Mouse (Mus musculus) kidney, adult 2 months (tissue): ENCODE data around the gene Eml1. TPM values are rescaled to one million over a fixed set of nuclear protein-coding genes. Genes with fewer than 3 reads are reported as not detected.

Source experiments
- DNase-seq: peaks from one replicate; pipeline ENCODE4 v3.0.0; 2021
- H3K27ac ChIP-seq: fragments of 200-500 bp; 2 replicates; pipeline ENCODE4 v1.5.1; 2012; ENCODE audit warnings: low read depth, low read length, control low read depth, inconsistent platforms; ENCODE audit not compliant: insufficient read depth
- H3K27me3 ChIP-seq: fragments of 200-500 bp; replicated peaks from 2 replicates; pipeline ENCODE4 v1.6.1; 2012; ENCODE audit warnings: mild to moderate bottlenecking, moderate library complexity, low read length, inconsistent platforms; ENCODE audit not compliant: control insufficient read depth, insufficient read depth
- H3K36me3 ChIP-seq: fragments of 200-500 bp; 2 replicates; pipeline ENCODE4 v1.6.1; 2012; ENCODE audit warnings: mild to moderate bottlenecking, moderate library complexity, low read length, inconsistent platforms; ENCODE audit not compliant: control insufficient read depth, insufficient read depth
- H3K4me1 ChIP-seq: fragments of 200-500 bp; 2 replicates; pipeline ENCODE4 v1.6.1; 2011; ENCODE audit warnings: low read length; ENCODE audit not compliant: control insufficient read depth, insufficient read depth
- H3K4me3 ChIP-seq: fragments of 200-500 bp; 2 replicates; pipeline ENCODE4 v1.5.1; 2011; ENCODE audit warnings: mild to moderate bottlenecking, low read depth, low read length, control low read depth; ENCODE audit not compliant: insufficient read depth
- CTCF ChIP-seq: fragments of 200-500 bp; conservative IDR thresholded peaks from 2 replicates; pipeline ENCODE4 v1.5.1; 2011; ENCODE audit warnings: low read depth, mild to moderate bottlenecking, control low read depth, low read length, moderate library complexity, mixed read lengths; ENCODE audit not compliant: insufficient read depth, insufficient read length
- POLR2A ChIP-seq: fragments of 200-500 bp; IDR thresholded peaks from one replicate; pipeline ENCODE4 v1.6.1; 2011; ENCODE audit warnings: low read depth, low read length, control low read depth
- WGBS: fragments of 180-500 bp; shearing (Covaris S2); methylation state at CpG from one replicate; pipeline ENCODE4 v1.1.7; 2018; 5-methylcytosine and 5-hydroxymethylcytosine counted together
- polyA plus RNA-seq: library from polyadenylated mRNA; depleted of rRNA; stranded (reverse); fragments of >200 nt; gene quantifications from 2 replicates; pipeline ENCODE4 v1.2.3, GENCODE M21; 2012

Gene Eml1
- polyA plus RNA-seq, 1 experiment = 14.2 TPM

DNA sequence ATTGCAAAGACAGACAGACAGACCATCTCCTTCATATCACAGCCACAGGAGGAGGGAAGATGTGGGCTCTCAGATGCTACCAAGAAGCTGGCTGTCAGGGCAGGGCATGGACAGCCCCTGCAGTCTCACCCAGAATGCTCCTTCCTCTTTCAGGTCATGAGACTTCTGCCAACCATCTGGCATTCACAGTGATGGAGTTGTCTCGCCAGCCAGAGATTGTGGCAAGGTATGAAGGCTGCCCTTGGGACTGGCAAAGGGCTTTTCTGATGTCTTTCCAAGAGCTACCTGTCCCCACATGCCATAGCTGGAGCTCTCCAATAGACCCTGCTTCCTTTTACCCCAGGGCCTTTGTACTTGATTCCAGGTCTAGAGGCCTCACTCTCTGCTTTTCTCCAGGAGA, 15.5 kb upstream of the Eml1 start:
- no peaks in the 10 kb centered on the region for H3K4me1 ChIP-seq
- H3K36me3 ChIP-seq = no peaks in the 10 kb centered on the region
- no peak overlapping the region for H3K4me3 ChIP-seq
- DNase-seq = no peak
- no peak overlapping the region for H3K27ac ChIP-seq
- WGBS = 79% methylated on average over 1 of the region's 1 CpGs
- no peak for TF ChIP-seq CTCF
- TF ChIP-seq POLR2A = no peak
- H3K27me3 ChIP-seq = no peaks in the 10 kb centered on the region

DNA sequence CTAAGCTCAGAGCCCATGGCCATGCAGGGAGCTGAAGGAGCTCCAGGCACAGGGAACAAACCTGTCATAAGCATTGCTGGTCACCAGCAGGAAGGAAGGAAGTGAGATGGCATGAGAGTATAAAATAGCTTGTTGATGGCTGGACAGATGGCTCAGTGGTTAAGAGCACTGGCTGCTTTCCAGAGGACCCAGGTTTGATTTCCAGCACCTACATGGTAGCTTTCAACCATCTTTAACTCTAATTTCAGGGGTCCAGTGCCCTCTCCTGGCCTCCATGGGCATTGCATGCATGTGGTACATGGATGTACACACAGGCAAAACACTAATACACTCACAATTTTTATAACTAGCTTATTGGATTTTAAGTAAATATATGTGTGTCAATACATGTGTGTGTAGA, 14.8 kb upstream of the Eml1 start:
- H3K4me3 ChIP-seq = no peak overlapping the region
- H3K36me3 ChIP-seq = no peaks in the 10 kb centered on the region
- no peaks in the 10 kb centered on the region for H3K4me1 ChIP-seq
- H3K27ac ChIP-seq = no peak overlapping the region
- no peak for TF ChIP-seq CTCF
- no peak for TF ChIP-seq POLR2A
- DNase-seq = no peak
- H3K27me3 ChIP-seq = no peaks in the 10 kb centered on the region

DNA sequence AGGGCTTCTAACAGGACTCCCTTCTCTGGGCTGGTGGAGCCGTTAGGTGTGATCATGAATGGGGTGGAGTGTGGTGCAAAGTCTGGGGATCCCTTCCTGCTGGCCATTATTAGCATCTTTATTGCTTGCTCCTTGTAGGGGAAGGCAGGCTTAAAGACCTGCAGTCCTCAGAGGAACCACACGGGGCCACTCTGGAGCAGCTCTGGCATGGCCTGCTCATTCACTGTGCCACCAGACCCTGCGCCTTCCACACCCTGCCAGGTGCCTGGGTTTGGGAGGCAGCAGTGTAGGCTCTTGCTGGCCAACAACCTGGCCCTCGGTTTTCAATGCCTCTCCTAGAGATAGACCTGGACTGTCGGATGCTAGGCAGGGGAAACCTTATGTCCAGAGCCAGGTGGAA, 7.0 kb upstream of the Eml1 start:
- TF ChIP-seq POLR2A (no peak), CTCF (peak; percentile 90)
- H3K36me3 ChIP-seq = no peaks in the 10 kb centered on the region
- WGBS = 4% methylated on average over 5 of the region's 5 CpGs
- H3K4me3 ChIP-seq = no peak overlapping the region
- DNase-seq = peak; percentile 87
- peak overlapping the region; percentile 21 for H3K27ac ChIP-seq
- peaks cover 21% of the 10 kb centered on the region for H3K4me1 ChIP-seq
- no peaks in the 10 kb centered on the region for H3K27me3 ChIP-seq

DNA sequence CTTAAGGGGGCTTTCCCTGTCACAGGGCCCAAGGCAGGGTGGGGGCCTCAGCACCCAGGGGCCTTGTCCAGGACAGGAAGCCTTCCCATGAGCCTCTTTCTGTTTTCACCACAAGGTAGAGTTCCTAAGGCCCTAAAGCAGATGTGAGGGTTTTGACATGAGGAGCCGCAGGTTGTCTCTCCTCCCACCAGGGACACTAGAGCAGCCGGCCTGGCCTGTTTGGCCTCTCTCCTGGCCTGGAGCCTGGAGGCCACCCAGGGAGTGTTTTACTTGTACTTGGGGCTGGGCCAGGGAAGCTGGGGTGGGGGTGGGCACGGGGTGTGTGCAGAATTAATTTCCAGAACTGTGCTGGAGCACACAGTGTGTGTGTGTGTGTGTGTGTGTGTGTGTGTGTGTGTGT, 5.4 kb upstream of the Eml1 start:
- peak; percentile 72 for DNase-seq
- no peak overlapping the region for H3K27ac ChIP-seq
- TF ChIP-seq CTCF = no peak
- TF ChIP-seq POLR2A = no peak

DNA sequence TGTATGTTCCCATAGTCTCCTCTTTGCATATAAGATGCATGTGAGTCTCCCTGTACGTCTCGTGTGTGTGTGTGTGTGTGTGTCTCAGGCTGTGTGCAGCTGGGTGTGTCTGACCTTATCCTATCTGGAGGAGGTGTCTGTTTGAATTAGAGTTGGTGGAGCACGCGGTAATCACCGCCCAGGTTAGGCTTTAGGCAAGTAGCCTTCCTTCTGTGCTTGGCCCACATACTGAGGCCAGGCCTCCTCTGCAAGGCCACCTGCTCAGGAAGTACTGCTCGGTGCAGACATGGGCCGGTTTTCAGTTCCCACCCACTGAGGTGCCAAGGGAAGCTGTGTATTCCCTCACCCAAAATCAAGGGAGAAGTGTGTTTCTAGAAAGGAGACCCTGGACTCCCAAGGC, 4.9 kb upstream of the Eml1 start:
- Histone ChIP-seq H3K4me3 (no peak overlapping the region), H3K36me3 (no peaks in the 10 kb centered on the region), H3K27ac (no peak overlapping the region), H3K4me1 (peaks cover 21% of the 10 kb centered on the region), H3K27me3 (no peaks in the 10 kb centered on the region)
- no peak for DNase-seq
- 56% methylated on average over 7 of the region's 7 CpGs for WGBS
- TF ChIP-seq POLR2A = no peak
- TF ChIP-seq CTCF = no peak

More for the DNA sequence above, 5.4 kb upstream of the Eml1 start:
- Histone ChIP-seq H3K4me1 (peaks cover 21% of the 10 kb centered on the region), H3K4me3 (no peak overlapping the region), H3K27me3 (no peaks in the 10 kb centered on the region), H3K36me3 (no peaks in the 10 kb centered on the region)
- WGBS = 4% methylated on average over 3 of the region's 3 CpGs

DNA sequence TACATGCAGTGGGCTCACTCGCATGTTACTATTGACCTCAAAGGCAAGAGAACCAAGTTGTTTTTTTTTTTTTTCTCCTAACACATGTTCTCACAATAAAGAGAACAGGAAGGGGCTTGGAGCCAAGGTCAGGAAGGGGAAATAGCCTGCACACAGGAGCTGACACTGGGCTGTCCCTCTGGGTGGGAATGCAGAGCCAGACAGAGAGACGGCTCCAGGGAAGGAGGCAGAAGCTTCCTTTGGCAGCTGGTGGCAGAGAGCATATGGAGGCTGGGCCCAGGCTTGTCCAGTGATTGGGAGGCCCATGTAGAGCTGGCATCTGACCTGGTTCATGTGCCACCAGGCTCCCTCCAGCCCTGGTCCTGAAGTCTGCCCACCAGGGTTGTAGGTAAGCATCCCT, 2.8 kb upstream of the Eml1 start:
- Histone ChIP-seq H3K4me3 (no peak overlapping the region), H3K4me1 (peaks cover 18% of the 10 kb centered on the region), H3K27me3 (no peaks in the 10 kb centered on the region), H3K36me3 (no peaks in the 10 kb centered on the region), H3K27ac (peak overlapping the region; percentile 40)
- DNase-seq = peak; percentile 81
- WGBS = 67% methylated on average over 2 of the region's 2 CpGs
- TF ChIP-seq CTCF (no peak), POLR2A (no peak)

DNA sequence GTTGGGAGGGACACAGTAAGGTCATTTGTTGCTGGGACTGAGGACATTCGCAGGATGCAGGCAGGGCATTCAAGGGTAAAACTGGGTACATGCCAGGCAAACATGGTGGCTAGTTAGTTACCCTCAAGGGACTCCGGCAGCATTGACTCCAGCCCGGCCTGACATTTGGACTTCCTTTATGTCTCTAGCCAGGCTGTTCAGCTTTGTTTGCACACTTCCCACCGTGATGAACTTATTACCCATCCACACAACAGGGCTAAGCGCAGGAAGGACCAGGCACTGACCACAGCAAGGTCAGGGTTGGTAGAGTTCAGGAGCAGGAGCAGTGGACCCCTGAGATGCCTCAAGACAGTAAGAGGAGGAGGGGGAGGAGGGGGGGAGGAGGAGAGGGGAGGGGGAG, 1.8 kb upstream of the Eml1 start:
- DNase-seq = peak; percentile 40

DNA sequence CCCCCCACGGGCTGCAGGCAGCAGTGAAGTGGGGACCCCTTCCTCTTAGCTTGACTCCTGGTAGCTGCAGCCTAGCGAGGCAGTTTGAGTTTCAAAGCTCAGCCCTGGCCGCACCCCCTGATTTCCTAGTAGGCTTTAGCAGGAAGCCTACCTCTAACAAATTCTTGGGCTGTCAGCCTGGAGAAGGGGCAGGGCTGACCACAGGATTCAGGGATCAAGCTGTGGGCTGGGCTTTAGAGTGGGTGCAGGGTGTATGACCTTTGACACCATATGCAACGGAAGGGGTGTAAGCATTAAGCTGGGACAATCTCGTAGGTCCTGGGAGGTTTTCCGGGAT, 640 bp downstream of the Eml1 start:
- H3K27me3 ChIP-seq = no peaks in the 10 kb centered on the region
- H3K27ac ChIP-seq = peak overlapping the region; percentile 80
- DNase-seq = peak; percentile 61
- 49% methylated on average over 6 of the region's 6 CpGs for WGBS
- TF ChIP-seq POLR2A (no peak), CTCF (no peak)
- H3K4me3 ChIP-seq = peak overlapping the region; percentile 53
- H3K4me1 ChIP-seq = 0 out of 2 replicates have a peak, but pooled peaks cover 6% of the 10 kb centered on the region
- no peaks in the 10 kb centered on the region for H3K36me3 ChIP-seq

More for the DNA sequence above, 1.8 kb upstream of the Eml1 start:
- no peaks in the 10 kb centered on the region for H3K36me3 ChIP-seq
- TF ChIP-seq CTCF (no peak), POLR2A (no peak)
- 37% methylated on average over 5 of the region's 5 CpGs for WGBS
- no peak overlapping the region for H3K4me3 ChIP-seq
- H3K4me1 ChIP-seq = peaks cover 18% of the 10 kb centered on the region
- no peaks in the 10 kb centered on the region for H3K27me3 ChIP-seq
- H3K27ac ChIP-seq = no peak overlapping the region
